Mouse (Mus musculus) heart, postnatal 0 days (tissue): ENCODE data around the gene Mapk1ip1l.

Experiments used
- CTCF ChIP-seq: IDR thresholded peaks from 2 replicates; pipeline ENCODE4 v1.5.1; 2016; ENCODE audit warnings: antibody characterized with exemption, control low read depth, low read depth
- EP300 ChIP-seq: IDR thresholded peaks from 2 replicates; pipeline ENCODE4 v1.6.1; 2016; ENCODE audit warnings: antibody characterized with exemption, low read depth

DNA sequence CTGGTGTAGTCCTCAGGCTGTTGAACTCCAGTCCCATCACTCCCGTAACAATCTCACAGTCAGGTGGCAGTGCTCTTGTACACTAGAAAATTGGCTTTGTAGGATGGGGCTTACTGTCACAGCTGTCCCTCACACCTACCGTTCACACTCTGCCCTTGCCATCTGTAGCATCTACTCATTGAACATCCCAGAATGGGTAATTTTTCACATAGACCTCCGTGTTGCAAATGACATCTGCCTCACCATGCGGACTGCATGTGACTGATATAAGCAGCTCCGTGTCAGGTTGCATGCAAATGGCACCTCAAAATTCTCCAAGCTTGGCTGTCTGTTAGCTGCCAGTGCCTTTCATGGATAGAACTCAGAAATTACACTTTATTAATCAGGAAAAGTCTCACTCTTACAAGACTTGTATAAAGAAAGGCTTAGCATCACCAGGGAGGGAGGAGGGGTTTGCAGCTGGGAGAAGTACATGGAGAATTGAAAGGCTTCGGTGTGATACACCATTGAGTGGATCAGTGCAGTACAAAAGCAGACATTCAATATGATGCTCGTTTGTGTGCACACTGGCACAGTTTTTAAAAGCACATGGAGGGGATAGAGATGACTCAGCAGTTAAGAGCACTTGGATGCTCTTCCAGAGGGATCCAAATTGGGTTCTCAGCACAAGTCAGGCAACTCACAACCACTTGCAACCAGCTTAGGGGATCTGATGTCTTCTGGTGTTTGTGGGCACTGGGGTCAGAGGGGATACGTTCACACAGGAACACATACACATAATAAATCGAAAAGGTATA, 28.1 kb downstream of the Mapk1ip1l start:
- TF ChIP-seq CTCF (no peak), EP300 (no peak)
